Mouse (Mus musculus) midbrain, postnatal 0 days (tissue): ENCODE measurements at regions not wholly inside any gene's neighbourhood (a gene's known extent, or its start where the extent isn't known, plus 50 kb on each side); places are given as distances from the start of the nearest gene placed in this dataset.

ENCODE experiments used
- ATAC-seq: fragments of 200-750 bp; cut with Nextera tagmentation; 2 replicates; pipeline ENCODE4 v1.8.0; 2017; ENCODE audit warnings: moderate number of reproducible peaks, mild to moderate bottlenecking, moderate TSS enrichment, moderate library complexity; ENCODE audit not compliant: low FRiP score
- DNase-seq: peaks from one replicate; pipeline ENCODE4 v3.0.0-alpha.2; 2015; ENCODE audit warnings: low spot score
- H3K27ac ChIP-seq: fragments of 300-500 bp; sonication (generic); 2 replicates; pipeline ENCODE4 v1.5.1; 2014; ENCODE audit warnings: low read depth, mild to moderate bottlenecking, low read length, mixed read lengths
- H3K27me3 ChIP-seq: fragments of 300-500 bp; sonication (generic); 2 replicates; pipeline ENCODE4 v1.6.1; 2014; ENCODE audit warnings: low read length, control low read depth, mixed read lengths; ENCODE audit not compliant: insufficient read depth
- H3K36me3 ChIP-seq: fragments of 300-500 bp; sonication (generic); 2 replicates; pipeline ENCODE4 v1.6.1; 2014; ENCODE audit warnings: low read length, control low read depth, mixed read lengths; ENCODE audit not compliant: insufficient read depth
- H3K4me1 ChIP-seq: fragments of 300-500 bp; sonication (generic); 2 replicates; pipeline ENCODE4 v1.6.1; 2014; ENCODE audit warnings: mild to moderate bottlenecking, control low read depth, antibody characterized with exemption, low read length, mixed read lengths; ENCODE audit not compliant: insufficient read depth
- H3K4me2 ChIP-seq: fragments of 300-500 bp; sonication (generic); 2 replicates; pipeline ENCODE4 v1.6.1; 2014; ENCODE audit warnings: low read depth, mild to moderate bottlenecking, low read length, mixed read lengths; ENCODE audit not compliant: poor library complexity, severe bottlenecking
- H3K4me3 ChIP-seq: fragments of 300-500 bp; sonication (generic); 2 replicates; pipeline ENCODE4 v1.5.1; 2014; ENCODE audit warnings: low read depth, mild to moderate bottlenecking, low read length, moderate library complexity
- H3K9ac ChIP-seq: fragments of 300-500 bp; sonication (generic); replicated peaks from 2 replicates; pipeline ENCODE4 v1.6.1; 2014; ENCODE audit warnings: mild to moderate bottlenecking, low read length, moderate library complexity, mixed read lengths; ENCODE audit not compliant: poor library complexity, severe bottlenecking
- H3K9me3 ChIP-seq: fragments of 300-500 bp; sonication (generic); 2 replicates; pipeline ENCODE4 v1.6.1; 2016; ENCODE audit warnings: low read length, control low read depth
- CTCF ChIP-seq: IDR thresholded peaks from 2 replicates; pipeline ENCODE4 v1.5.1; 2016; ENCODE audit warnings: antibody characterized with exemption, mild to moderate bottlenecking
- WGBS: fragments of 180-500 bp; shearing (Covaris S2); extraction: QIAGEN DNeasy Blood & Tissue Kit; methylation state at CpG from one replicate; pipeline ENCODE4 v1.1.7; 2014; 5-methylcytosine and 5-hydroxymethylcytosine counted together

DNA sequence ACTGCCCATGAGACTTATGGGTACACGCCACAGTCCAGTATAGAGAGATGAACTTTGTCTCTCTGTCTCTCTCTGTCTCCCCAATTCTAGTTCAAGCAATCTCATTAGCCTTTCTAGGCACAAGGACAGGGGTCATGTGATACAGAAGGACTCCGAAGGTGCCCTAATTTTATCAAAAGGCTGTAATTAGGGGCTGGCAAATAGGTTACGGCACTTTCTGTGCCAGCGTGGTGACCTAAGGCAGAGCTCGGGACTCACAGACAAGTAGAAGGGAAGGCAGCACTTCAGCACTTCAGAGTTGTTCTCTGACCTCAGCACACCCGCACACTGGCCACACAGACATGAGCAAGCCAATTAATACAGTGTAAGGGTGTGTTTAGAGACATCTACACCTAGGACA is 119.2 kb upstream of the Haao start:
- Histone ChIP-seq H3K27ac (no peak overlapping the region), H3K4me2 (no peak overlapping the region), H3K4me1 (no peaks in the 10 kb centered on the region), H3K27me3 (no peaks in the 10 kb centered on the region), H3K9me3 (no peaks in the 10 kb centered on the region), H3K36me3 (no peaks in the 10 kb centered on the region), H3K4me3 (no peak overlapping the region), H3K9ac (no peak overlapping the region)
- DNase-seq (no peak), ATAC-seq (no peak)
- no peak for TF ChIP-seq CTCF
- WGBS, result 89% methylated on average over 6 of the region's 6 CpGs

DNA sequence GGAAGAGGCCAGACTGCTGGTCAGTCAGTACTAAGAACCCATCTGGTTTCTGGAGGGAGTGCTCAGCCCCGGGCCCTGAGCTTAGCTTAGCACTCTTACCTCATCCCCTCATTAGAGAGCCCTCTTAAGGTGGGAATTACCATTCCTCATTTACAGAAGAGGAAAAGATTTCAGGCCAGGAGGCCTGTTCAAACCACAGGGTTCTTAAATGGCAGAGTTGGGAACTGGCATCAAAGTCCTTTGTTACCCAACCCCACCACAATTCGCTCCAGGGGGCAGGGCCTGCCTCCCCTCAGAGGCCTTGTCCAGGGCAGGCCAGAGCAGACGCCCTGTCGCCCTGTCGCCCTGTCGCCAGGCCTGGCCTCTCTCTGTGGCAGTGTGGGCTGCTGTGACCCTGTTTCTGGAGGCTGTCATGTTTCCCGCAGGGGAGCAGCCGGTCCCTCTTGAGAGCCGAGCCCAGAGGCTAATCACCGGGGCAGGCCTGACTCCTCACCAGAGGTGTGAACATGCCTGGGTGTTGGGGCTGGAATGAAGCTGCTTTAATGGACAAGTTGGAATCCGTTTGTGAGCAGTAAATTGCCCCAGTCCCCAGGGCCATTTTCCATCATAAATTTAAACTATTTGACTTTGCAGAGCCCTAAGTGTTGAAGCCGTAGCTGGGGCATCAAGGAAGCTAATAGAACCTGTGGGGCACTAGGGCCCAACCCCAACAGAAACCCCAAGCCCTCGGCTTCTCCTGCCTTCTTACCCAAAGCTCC is 116.9 kb upstream of the Haao start:
- no peaks in the 10 kb centered on the region for H3K36me3 ChIP-seq
- no peak for TF ChIP-seq CTCF
- H3K4me3 ChIP-seq, result no peak overlapping the region
- DNase-seq (no peak), ATAC-seq (no peak)
- no peaks in the 10 kb centered on the region for H3K27me3 ChIP-seq
- WGBS, result 52% methylated on average over 13 of the region's 13 CpGs
- H3K4me2 ChIP-seq, result no peak overlapping the region
- H3K9ac ChIP-seq, result no peak overlapping the region
- H3K4me1 ChIP-seq, result no peaks in the 10 kb centered on the region
- no peaks in the 10 kb centered on the region for H3K9me3 ChIP-seq
- H3K27ac ChIP-seq, result no peak overlapping the region

DNA sequence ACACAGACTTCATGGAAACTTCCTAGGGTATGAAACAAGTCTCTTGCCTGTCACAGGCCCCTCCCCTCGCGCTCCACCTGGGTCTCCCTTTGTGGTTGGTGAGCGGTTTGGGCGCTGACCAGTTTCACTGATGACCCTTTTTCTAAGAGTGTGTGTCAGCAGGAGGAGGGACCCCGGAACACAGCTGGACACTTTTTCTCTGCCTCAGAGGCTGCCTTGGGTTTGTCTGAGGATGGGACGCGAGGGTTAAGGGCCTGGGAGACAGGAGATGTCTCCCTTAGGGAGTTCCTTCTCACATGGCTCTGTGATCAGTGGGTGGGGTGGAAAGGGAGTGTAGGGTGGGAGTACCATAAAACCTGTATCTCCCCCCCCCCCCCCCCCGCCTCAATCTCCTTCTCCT is 115.8 kb upstream of the Haao start:
- H3K9me3 ChIP-seq, result no peaks in the 10 kb centered on the region
- TF ChIP-seq CTCF, result no peak
- 81% methylated on average over 7 of the region's 8 CpGs for WGBS
- no peak overlapping the region for H3K4me2 ChIP-seq
- H3K4me3 ChIP-seq, result no peak overlapping the region
- DNase-seq (no peak), ATAC-seq (no peak)
- H3K27ac ChIP-seq, result no peak overlapping the region
- H3K9ac ChIP-seq, result no peak overlapping the region
- no peaks in the 10 kb centered on the region for H3K27me3 ChIP-seq
- no peaks in the 10 kb centered on the region for H3K36me3 ChIP-seq
- no peaks in the 10 kb centered on the region for H3K4me1 ChIP-seq

DNA sequence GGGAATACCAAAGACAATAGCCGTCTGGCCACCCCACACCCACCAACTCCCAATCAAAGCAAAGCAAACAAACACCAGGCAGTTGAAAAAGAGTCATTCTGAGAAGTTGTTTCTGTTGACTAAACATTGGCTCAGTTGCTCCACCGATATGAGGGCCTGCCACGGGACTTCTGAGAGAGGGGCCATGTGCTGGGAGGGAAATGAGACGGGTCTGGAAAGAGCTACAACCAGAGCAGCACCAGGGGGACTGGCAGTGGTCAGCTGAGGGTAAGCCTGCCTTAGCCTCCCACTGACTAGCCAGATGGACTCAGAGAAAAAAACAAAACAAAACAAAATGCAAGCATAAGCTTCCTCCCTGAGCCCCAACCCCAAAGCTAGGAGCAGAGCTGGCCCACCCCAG is 115.1 kb upstream of the Haao start:
- no peak overlapping the region for H3K4me2 ChIP-seq
- no peaks in the 10 kb centered on the region for H3K4me1 ChIP-seq
- no peak overlapping the region for H3K9ac ChIP-seq
- H3K27ac ChIP-seq, result no peak overlapping the region
- DNase-seq (no peak), ATAC-seq (no peak)
- H3K27me3 ChIP-seq, result no peaks in the 10 kb centered on the region
- no peak for TF ChIP-seq CTCF
- no peak overlapping the region for H3K4me3 ChIP-seq
- H3K9me3 ChIP-seq, result no peaks in the 10 kb centered on the region
- H3K36me3 ChIP-seq, result no peaks in the 10 kb centered on the region
- WGBS, result 32% methylated on average over 4 of the region's 4 CpGs

DNA sequence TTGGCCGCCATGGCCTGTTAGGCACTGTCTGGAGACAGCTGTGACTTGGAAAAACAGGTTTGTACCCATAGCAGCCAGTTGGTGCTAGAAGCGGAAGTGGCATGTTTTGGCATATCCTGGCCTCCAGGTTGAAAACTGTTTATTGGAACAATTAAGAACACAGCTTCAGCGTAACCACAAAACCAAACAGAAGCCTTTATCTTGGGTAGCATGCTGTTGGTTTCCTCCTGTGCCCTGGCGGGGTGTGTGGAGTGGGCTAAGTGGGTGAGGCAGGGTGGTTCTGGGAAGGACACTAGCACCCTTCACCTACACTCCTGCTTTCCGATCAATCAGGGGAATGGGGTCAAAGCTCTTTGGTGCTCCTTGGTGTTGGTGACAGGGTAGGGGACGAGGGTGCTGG is 114.4 kb upstream of the Haao start:
- Histone ChIP-seq H3K27me3 (no peaks in the 10 kb centered on the region), H3K9ac (no peak overlapping the region), H3K4me2 (no peak overlapping the region), H3K4me1 (no peaks in the 10 kb centered on the region), H3K36me3 (no peaks in the 10 kb centered on the region), H3K9me3 (no peaks in the 10 kb centered on the region), H3K27ac (no peak overlapping the region), H3K4me3 (no peak overlapping the region)
- ATAC-seq (no peak), DNase-seq (no peak)
- WGBS, result 97% methylated on average over 6 of the region's 6 CpGs
- no peak for TF ChIP-seq CTCF

DNA sequence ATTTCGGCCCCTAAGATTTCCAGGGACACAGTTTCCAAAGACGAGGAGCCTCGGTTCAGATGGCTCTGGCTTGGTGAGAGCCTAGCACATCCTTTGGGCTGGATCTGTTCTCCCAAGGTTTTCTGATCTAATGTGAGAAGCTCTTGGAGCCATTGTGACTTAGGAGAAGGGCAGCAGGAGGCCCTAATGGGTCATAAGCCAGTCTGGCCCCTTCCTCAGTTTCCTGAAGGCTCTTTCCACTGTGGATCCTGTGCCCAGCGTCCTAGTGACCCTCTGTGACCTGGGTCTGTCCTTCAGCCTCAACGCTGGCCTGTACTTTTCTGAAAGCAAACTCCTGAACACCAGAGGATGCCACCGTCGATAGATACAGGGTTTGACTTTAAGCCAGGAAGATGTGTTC is 113.1 kb upstream of the Haao start:
- no peak overlapping the region for H3K4me3 ChIP-seq
- no peak for DNase-seq
- WGBS, result 73% methylated on average over 7 of the region's 7 CpGs
- ATAC-seq, result no peak
- no peaks in the 10 kb centered on the region for H3K27me3 ChIP-seq
- H3K4me2 ChIP-seq, result no peak overlapping the region
- no peaks in the 10 kb centered on the region for H3K4me1 ChIP-seq
- no peak overlapping the region for H3K27ac ChIP-seq
- no peaks in the 10 kb centered on the region for H3K9me3 ChIP-seq
- no peaks in the 10 kb centered on the region for H3K36me3 ChIP-seq
- no peak for TF ChIP-seq CTCF
- H3K9ac ChIP-seq, result no peak overlapping the region
